Mouse (Mus musculus): Measurements from ENCODE around the gene Tm7sf2. TPM values are rescaled to one million over a fixed set of nuclear protein-coding genes. Genes with fewer than 3 reads are reported as not detected.

Tm7sf2 gene
- polyA plus RNA-seq, 1 experiment from 2014 or later: 13.4 TPM

DNA sequence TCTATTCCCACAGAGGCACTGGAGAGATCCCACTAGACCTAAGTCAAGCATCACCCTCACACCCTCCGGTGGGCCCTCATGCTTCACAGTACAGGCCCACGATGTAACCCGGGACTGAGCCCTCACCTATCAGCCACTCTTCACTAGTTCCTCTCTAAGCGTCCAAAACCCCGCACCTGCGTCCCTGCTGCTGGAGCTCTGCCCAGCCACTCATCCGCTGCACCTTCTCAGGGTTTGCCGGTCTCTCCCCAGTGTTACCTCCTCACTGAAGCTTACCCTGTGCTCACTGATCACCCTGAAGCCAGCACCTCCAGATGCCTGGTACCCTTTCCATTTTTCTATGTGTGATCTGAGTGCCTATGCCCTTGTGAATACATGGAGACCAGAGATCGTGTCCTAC is 25.9 kb downstream of the Tm7sf2 start:
- no peak for ATAC-seq
- no peak overlapping the region for H3K27ac ChIP-seq (ENCODE audit: low read depth, low read length)
- no peaks in the 10 kb centered on the region for H3K9me3 ChIP-seq (ENCODE audit: control insufficient read depth)
- no peak overlapping the region for H3K4me3 ChIP-seq (ENCODE audit: low read depth, low read length)
- H3K9ac ChIP-seq (ENCODE audit: low read depth, low read length): no peak overlapping the region
- H3K4me1 ChIP-seq (replicated peaks; ENCODE audit: control insufficient read depth, insufficient read depth, low read length): no peaks in the 10 kb centered on the region
- no peaks in the 10 kb centered on the region for H3K36me3 ChIP-seq (ENCODE audit: control insufficient read depth, insufficient read depth)
- TF ChIP-seq CTCF (IDR thresholded peaks at IDR 0.05; ENCODE audit: low read depth): no peak
- H3K27me3 ChIP-seq (replicated peaks; ENCODE audit: control insufficient read depth, insufficient read depth, low read length): no peaks in the 10 kb centered on the region
- no peak overlapping the region for H3K4me2 ChIP-seq (replicated peaks; ENCODE audit: low read depth)
- 86% methylated on average over 9 of the region's 9 CpGs for WGBS

DNA sequence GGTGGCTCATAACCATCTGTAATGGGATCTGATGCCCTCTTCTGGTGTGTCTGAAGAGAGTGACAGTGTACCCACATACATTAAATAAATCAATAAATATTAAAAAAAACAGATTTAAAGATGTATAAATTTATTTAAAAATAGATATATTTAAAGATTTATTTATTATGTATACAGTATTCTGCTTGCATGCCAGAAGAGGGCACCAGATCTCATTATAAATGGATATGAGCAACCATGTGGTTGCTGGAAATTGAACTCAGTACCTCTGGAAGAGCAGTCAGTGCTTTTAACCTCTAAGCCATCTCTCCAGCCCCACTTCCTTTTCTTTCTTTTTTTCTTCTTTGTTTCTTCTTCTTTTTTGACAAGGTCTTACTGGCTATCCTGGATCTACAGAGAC is 28.2 kb downstream of the Tm7sf2 start:
- ATAC-seq: no peak
- Histone ChIP-seq H3K4me1 (replicated peaks; ENCODE audit: control insufficient read depth, insufficient read depth, low read length) (no peaks in the 10 kb centered on the region), H3K4me3 (ENCODE audit: low read depth, low read length) (no peak overlapping the region), H3K27me3 (replicated peaks; ENCODE audit: control insufficient read depth, insufficient read depth, low read length) (no peaks in the 10 kb centered on the region), H3K9me3 (ENCODE audit: control insufficient read depth) (no peaks in the 10 kb centered on the region), H3K27ac (ENCODE audit: low read depth, low read length) (no peak overlapping the region), H3K9ac (ENCODE audit: low read depth, low read length) (no peak overlapping the region), H3K4me2 (replicated peaks; ENCODE audit: low read depth) (no peak overlapping the region), H3K36me3 (ENCODE audit: control insufficient read depth, insufficient read depth) (no peaks in the 10 kb centered on the region)
- TF ChIP-seq CTCF (IDR thresholded peaks at IDR 0.05; ENCODE audit: low read depth): peak; percentile 19; the same call in 1 of the 2 replicates

DNA sequence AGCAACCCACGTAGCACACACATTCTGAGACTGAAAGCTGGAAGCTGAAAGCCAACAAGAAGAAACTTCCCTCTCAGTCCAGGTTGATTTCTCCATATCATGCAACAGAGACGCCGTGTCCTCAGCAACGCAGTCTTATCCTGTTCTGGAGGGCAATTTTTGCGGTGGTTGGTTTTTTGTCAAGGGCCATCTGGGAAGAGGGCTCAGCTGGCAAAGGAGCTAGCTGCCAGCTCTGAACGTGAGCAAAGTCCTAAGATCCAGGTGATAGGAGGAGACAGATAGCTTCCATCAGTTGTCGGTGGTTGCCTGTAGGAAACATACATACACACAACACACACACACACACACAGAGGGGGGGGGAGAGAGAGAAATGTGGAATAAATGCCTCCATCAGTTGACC is 29.8 kb downstream of the Tm7sf2 start:
- ATAC-seq: no peak
- TF ChIP-seq CTCF (IDR thresholded peaks at IDR 0.05; ENCODE audit: low read depth): no peak
- no peak overlapping the region for H3K27ac ChIP-seq (ENCODE audit: low read depth, low read length)
- no peaks in the 10 kb centered on the region for H3K9me3 ChIP-seq (ENCODE audit: control insufficient read depth)
- H3K9ac ChIP-seq (ENCODE audit: low read depth, low read length): no peak overlapping the region
- H3K36me3 ChIP-seq (ENCODE audit: control insufficient read depth, insufficient read depth): no peaks in the 10 kb centered on the region
- no peaks in the 10 kb centered on the region for H3K4me1 ChIP-seq (replicated peaks; ENCODE audit: control insufficient read depth, insufficient read depth, low read length)
- H3K4me3 ChIP-seq (ENCODE audit: low read depth, low read length): no peak overlapping the region
- no peaks in the 10 kb centered on the region for H3K27me3 ChIP-seq (replicated peaks; ENCODE audit: control insufficient read depth, insufficient read depth, low read length)
- no peak overlapping the region for H3K4me2 ChIP-seq (replicated peaks; ENCODE audit: low read depth)
- WGBS: 77% methylated on average over 7 of the region's 7 CpGs

DNA sequence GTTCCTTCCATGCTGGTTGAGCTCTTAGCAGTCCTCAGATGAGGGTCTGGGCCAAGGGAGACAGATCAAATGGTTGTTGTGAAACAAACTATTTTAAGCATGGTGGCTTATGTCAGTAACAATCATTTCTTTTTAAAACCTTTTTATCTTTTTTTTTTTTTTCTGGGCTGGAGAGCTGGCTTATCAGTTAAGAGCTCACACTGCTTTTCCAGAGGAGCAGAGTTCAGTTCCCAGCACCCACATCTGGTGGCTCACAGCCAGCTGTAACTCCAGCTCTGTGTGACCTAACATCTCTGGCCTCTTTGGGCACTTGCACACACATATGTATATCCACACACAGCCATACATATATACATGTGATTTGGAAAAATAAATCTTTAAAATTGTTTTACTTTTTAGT is 30.5 kb downstream of the Tm7sf2 start:
- no peak overlapping the region for H3K9ac ChIP-seq (ENCODE audit: low read depth, low read length)
- no peaks in the 10 kb centered on the region for H3K27me3 ChIP-seq (replicated peaks; ENCODE audit: control insufficient read depth, insufficient read depth, low read length)
- TF ChIP-seq CTCF (IDR thresholded peaks at IDR 0.05; ENCODE audit: low read depth): no peak
- H3K4me1 ChIP-seq (replicated peaks; ENCODE audit: control insufficient read depth, insufficient read depth, low read length): no peaks in the 10 kb centered on the region
- no peak overlapping the region for H3K27ac ChIP-seq (ENCODE audit: low read depth, low read length)
- H3K9me3 ChIP-seq (ENCODE audit: control insufficient read depth): no peaks in the 10 kb centered on the region
- ATAC-seq: no peak
- H3K4me3 ChIP-seq (ENCODE audit: low read depth, low read length): no peak overlapping the region
- H3K4me2 ChIP-seq (replicated peaks; ENCODE audit: low read depth): no peak overlapping the region
- H3K36me3 ChIP-seq (ENCODE audit: control insufficient read depth, insufficient read depth): no peaks in the 10 kb centered on the region

DNA sequence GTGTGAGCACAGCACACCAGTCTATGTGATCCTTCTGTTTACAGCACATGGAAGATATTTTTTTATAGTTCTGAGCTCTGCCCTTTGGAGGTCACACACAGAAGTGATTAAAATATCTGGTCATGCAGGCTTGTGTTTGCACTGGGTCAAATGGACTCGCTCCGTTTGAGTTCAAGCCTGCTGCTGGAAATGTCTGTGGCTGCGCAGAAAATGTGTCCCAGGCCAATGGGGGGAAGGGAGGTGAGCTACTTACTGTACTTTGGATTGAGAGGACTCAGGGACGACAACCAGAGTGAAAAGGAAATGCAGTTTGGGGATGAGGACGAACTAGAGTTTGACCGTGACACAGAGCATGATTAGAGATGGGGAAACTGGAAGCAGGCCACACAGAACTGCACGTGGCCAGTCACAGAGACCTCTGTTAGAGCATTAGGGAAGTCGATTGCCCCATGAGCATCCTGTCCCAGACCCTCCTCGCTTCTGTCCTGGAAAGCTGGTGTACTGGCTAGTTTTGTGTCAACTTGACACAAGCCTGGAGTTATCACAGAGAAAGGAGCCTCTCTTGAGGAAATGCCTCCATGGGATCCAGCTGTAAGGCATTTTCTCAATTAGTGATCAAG is 32.1 kb downstream of the Tm7sf2 start:
- no peaks in the 10 kb centered on the region for H3K9me3 ChIP-seq (ENCODE audit: control insufficient read depth)
- WGBS: 60% methylated on average over 9 of the region's 9 CpGs
- ATAC-seq: no peak
- no peaks in the 10 kb centered on the region for H3K36me3 ChIP-seq (ENCODE audit: control insufficient read depth, insufficient read depth)
- TF ChIP-seq CTCF (IDR thresholded peaks at IDR 0.05; ENCODE audit: low read depth): no peak
- H3K27me3 ChIP-seq (replicated peaks; ENCODE audit: control insufficient read depth, insufficient read depth, low read length): no peaks in the 10 kb centered on the region
- H3K4me3 ChIP-seq (ENCODE audit: low read depth, low read length): no peak overlapping the region
- H3K27ac ChIP-seq (ENCODE audit: low read depth, low read length): no peak overlapping the region
- no peak overlapping the region for H3K9ac ChIP-seq (ENCODE audit: low read depth, low read length)
- H3K4me1 ChIP-seq (replicated peaks; ENCODE audit: control insufficient read depth, insufficient read depth, low read length): no peaks in the 10 kb centered on the region
- no peak overlapping the region for H3K4me2 ChIP-seq (replicated peaks; ENCODE audit: low read depth)

DNA sequence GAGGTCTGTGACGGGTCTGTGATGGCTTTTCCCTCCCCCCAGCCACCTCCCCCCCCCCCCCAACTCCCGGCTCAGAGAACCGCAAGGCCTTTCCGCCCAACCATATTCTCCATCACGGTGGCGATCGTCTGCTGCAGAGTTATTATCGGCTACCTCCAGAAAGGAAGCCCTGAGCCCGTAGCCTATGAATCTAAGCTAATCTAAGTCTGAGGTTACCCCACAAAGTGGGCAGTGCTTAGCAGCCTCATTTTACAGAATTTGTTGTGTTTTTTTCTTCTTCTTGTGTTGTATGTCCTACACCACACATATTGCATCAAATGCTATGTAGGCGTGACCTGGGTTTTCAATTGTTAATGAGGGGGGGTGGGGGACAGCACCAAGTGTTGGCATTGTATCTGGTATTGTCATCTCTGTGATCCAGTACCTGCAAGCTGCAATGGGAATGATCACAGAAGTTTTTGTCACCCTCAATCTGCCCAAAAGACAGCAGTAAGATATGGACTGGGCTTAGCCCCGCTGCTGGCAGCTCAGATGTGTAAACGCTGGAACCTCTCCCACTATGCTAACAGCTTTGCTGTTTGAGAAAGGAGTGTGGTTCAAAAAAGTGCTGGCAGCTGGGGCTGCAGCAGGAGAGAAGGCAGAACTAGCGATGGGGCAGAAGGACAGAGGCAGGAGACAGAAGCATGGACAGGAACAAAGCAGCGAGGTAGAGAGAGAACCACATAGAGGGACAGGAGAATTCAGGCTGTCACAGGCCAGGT is 37.5 kb downstream of the Tm7sf2 start:
- TF ChIP-seq CTCF (IDR thresholded peaks at IDR 0.05; ENCODE audit: low read depth): no peak
- no peak overlapping the region for H3K9ac ChIP-seq (ENCODE audit: low read depth, low read length)
- H3K36me3 ChIP-seq (ENCODE audit: control insufficient read depth, insufficient read depth): no peaks in the 10 kb centered on the region
- H3K27ac ChIP-seq (ENCODE audit: low read depth, low read length): no peak overlapping the region
- no peaks in the 10 kb centered on the region for H3K4me1 ChIP-seq (replicated peaks; ENCODE audit: control insufficient read depth, insufficient read depth, low read length)
- H3K4me3 ChIP-seq (ENCODE audit: low read depth, low read length): no peak overlapping the region
- WGBS: 75% methylated on average over 14 of the region's 14 CpGs
- H3K4me2 ChIP-seq (replicated peaks; ENCODE audit: low read depth): no peak overlapping the region
- H3K27me3 ChIP-seq (replicated peaks; ENCODE audit: control insufficient read depth, insufficient read depth, low read length): no peaks in the 10 kb centered on the region
- no peak for ATAC-seq
- H3K9me3 ChIP-seq (ENCODE audit: control insufficient read depth): no peaks in the 10 kb centered on the region

Data from intestine, postnatal 0 days (tissue).